Mouse (Mus musculus) left cerebral cortex, postnatal 36 days (tissue): Measurements from ENCODE around the gene Apol8. TPM values are rescaled to one million over a fixed set of nuclear protein-coding genes. Genes with fewer than 3 reads are reported as not detected.
"Not testable (repeated sequence)": the region's sequence is repeated elsewhere in the genome, so short reads cannot be mapped to it uniquely, and the experiment has no call there.

Experiments
- DNase-seq, 2 experiments: peaks; one replicate each; pipeline ENCODE4 v3.0.0; 2021 to 2022; ENCODE audit warnings: low spot score in 2 of 2, mixed read lengths in 1 of 2
- intact Hi-C: fragments of 180-260 bp; cut with DNase I; formaldehyde crosslinking; loops from one replicate; pipeline ENCODE4 v1.15.1; 2025
- total RNA-seq, 2 experiments: library from RNA; stranded (reverse); gene quantifications; 2 replicates each; pipeline ENCODE4 v1.2.3; 2021

Gene Apol8
- total RNA-seq, 2 experiments from 2014 or later = 4.0 TPM

GRCm38 (mm10) chr15:77725393-77726020 lies 31.3 kb downstream of the Apol8 start:
- DNase-seq, intact Hi-C loops: not testable (repeated sequence)

DNA sequence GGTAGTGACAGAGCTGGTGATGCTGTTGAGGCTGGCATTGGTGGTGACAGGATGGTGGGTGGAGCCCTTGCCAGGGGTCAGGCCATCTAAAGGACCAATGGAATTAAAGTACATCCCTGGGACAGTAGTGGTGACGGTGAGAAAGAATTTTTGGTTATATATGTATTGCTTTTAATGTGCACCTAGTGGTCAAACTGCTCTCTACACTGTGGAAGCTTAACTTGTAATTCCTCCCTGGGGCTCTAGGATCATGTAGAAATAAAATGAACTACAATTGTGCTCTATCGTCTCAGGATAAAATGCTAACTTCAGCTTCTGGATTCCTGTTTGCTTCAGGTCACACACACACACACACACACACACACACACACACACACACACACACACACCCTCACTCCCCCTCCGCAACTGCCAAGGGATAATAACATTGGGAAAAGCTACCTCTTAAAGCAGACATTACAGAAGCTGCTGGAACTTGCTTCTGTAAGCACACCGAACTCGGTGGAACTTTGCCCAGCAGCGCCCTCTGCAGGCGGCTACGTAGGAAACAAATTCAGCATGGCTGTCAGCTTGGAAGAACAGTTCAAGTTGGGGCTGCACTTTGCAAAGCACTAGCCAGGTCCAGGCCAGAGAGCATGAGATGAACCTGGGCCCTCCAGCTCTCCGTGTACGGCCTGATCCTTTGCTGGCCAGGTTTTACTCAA lies 32.4 kb downstream of the Apol8 start:
- DNase-seq, intact Hi-C loops: not testable (repeated sequence)

- intact Hi-C loops, DNase-seq: not testable (repeated sequence)
Measured at GRCm38 (mm10) chr15:77721509-77721908, 35.3 kb downstream of the Apol8 start.

DNA sequence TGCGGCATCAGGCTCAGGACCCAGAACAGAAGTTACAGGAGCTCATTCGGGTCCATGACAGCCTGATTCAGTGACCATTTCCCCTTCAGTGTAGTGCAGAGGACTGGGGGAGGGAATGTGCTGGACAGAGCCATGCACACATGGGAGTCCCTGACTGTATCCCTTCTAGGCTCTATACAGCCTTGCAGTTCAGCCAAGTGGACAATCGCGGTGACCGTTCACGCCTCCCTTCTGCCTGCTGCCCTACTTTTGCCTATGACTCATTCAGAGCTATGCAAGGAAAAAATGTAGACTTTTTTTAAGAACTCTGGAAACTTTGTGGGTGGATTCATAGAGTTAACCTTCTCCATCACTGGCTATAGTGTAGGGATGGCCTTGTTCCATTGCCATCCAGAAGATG lies 38.6 kb downstream of the Apol8 start:
- not testable (repeated sequence) for DNase-seq
- intact Hi-C loops = loop anchor here (10.0 kb wide), 1 partner anchor 293 kb away; no protein-coding TSS in a partner anchor

DNA sequence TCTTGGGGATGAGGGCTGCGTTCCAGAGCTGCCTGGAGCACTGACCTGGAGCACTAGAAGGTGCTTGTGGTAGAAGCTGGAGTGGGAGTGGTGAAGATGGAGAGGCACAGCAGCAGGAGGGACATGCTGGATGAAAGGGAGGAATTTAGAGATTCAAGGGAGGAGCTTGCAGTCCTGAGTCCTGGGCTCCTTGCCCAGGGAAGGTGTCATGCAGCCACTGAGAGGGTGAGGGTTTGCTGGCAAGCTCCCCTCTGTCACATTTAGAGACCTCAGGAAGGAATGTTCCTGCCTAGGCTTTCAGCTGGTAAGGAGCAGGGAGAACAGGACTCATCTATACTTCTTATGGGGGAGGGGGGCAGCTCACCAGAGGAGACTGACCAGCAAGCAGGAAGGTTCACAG lies 47.9 kb downstream of the Apol8 start:
- intact Hi-C loops = not testable (repeated sequence)

DNA sequence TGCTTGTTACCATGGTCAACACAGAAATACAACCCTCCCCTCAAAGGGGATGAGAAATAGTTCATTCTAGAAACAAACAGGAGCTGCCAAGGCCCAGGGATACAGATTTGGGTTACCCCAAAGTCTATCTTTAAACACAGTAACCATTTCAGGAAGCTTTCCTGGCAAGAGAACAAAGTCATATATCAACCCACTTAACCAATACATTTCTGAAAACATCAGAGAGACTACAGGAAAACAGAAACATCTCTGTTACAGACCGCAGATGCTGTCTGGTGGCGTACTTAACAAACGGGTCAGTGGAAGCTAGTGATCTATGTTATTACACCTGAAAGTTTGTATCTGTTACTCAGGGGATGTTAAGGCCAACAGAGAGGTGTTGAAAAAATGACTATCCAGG lies 51.5 kb downstream of the Apol8 start:
- intact Hi-C loops, DNase-seq: not testable (repeated sequence)

More for the DNA sequence above, 47.9 kb downstream of the Apol8 start:
- not testable (repeated sequence) for DNase-seq

GRCm38 (mm10) chr15:77698656-77699055 lies 58.1 kb downstream of the Apol8 start, which contains the start of gene Apol7e:
Apol7e (plus strand) TSS chr15:77698857.
- DNase-seq, intact Hi-C loops: not testable (repeated sequence)

Other genes starting within 250 kb of the Apol8 start
- gene Apol11a, start 248.7 kb downstream of the Apol8 start, total RNA-seq = not detected
- not detected for gene Apol7c, start 223.7 kb downstream of the Apol8 start, total RNA-seq
- gene 1700025B11Rik, start 195.1 kb downstream of the Apol8 start, total RNA-seq = not detected
- under 1 TPM in 1 of 2 experiments, not detected in 1; 0.23 TPM for gene Apol10b, start 160.9 kb downstream of the Apol8 start, total RNA-seq
- not detected for gene Gm36245, start 157.7 kb downstream of the Apol8 start, total RNA-seq
- not detected for gene Apol11b, start 113.7 kb downstream of the Apol8 start, total RNA-seq
- not detected for gene Apol7e, start 58.1 kb downstream of the Apol8 start, total RNA-seq
- under 1 TPM in 1 of 2 experiments, not detected in 1; 0.27 TPM for gene Apol9b, start 28.0 kb downstream of the Apol8 start, total RNA-seq
- gene Myh9, start 85.2 kb upstream of the Apol8 start, total RNA-seq = 10 to 100 TPM; 58.0 to 77.6 TPM
- gene Txn2, start 172.0 kb upstream of the Apol8 start, total RNA-seq = 100 to 1,000 TPM; 125 to 150 TPM
- gene Foxred2, start 199.7 kb upstream of the Apol8 start, total RNA-seq = 10 to 100 TPM; 11.9 to 12.3 TPM
- gene Eif3d, start 213.8 kb upstream of the Apol8 start, total RNA-seq = 100 to 1,000 TPM in 1 of 2 experiments, 10 to 100 TPM in 1; 94.5 to 104 TPM